Mouse (Mus musculus): Measurements from ENCODE around the gene Prl3d2.
"Not testable (repeated sequence)": the region's sequence is repeated elsewhere in the genome, so short reads cannot be mapped to it uniquely, and the experiment has no call there.

DNA sequence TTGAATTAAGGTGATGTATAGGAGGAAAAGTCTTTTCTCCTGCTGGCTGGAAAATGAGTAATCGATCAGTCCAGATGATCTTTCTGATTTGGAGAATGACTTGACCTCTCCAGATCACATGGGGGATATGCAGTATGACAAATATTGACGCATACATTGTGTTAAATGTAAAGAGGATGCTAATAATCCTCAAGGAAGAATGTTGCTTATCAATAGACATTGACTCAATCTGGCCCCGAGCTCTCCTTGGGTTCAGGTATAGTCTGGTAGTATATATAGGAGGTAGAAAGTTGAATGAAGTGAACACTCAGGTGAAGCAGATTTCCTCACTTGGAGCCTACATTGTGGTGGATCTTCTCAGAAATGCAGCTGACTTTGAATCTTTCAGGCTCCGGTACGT is 27.6 kb upstream of the Prl3d2 start, which contains the start of gene Prl3d1:
- not testable (repeated sequence) for TF ChIP-seq CTCF, POLR2A (IDR thresholded peaks at IDR 0.05; ENCODE audit: extremely low read depth, insufficient read depth, low read length)
